Mouse (Mus musculus): Measurements from ENCODE around the gene Car10. TPM values are rescaled to one million over a fixed set of nuclear protein-coding genes. Genes with fewer than 3 reads are reported as not detected.
"Not testable (repeated sequence)": the region's sequence is repeated elsewhere in the genome, so short reads cannot be mapped to it uniquely, and the experiment has no call there.

The Car10 gene
- polyA plus RNA-seq, 1 experiment from 2014 or later = 4.0 TPM

GRCm38 (mm10) chr11:93337756-93338155, 239.9 kb downstream of the Car10 start:
- H3K27ac ChIP-seq = no peak overlapping the region
- no peaks in the 10 kb centered on the region for H3K9me3 ChIP-seq
- WGBS = 69% methylated on average over 3 of the region's 3 CpGs
- no peak overlapping the region for H3K4me2 ChIP-seq
- H3K4me1 ChIP-seq = no peaks in the 10 kb centered on the region
- H3K36me3 ChIP-seq = no peaks in the 10 kb centered on the region
- H3K27me3 ChIP-seq = no peaks in the 10 kb centered on the region
- no peak overlapping the region for H3K4me3 ChIP-seq
- no peak overlapping the region for H3K9ac ChIP-seq
- ATAC-seq (ENCODE audit: insufficient number of reproducible peaks, insufficient read depth, low FRiP score, low TSS enrichment, low read depth) = no peak

DNA sequence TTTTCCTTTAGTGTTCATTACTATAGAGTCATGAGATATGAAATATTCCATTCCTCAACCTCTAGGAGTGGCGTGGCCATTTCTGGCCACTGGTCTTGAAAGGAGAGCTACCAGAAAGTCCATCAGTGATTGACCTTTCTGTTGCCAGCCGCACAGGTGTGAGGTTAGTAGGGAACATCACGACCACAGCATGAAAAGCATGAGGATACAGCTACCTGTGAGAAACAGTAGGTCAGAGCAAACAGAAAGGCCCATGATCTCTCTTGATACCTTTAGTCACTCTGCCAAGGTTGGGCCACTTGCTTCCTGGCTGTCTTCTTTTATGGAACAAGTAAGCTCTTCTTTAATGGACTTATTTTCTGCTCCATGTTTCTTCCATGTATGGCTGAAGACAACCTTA, 246.1 kb downstream of the Car10 start:
- no peak overlapping the region for H3K27ac ChIP-seq
- H3K4me3 ChIP-seq = no peak overlapping the region
- H3K9me3 ChIP-seq = no peaks in the 10 kb centered on the region
- H3K27me3 ChIP-seq = no peaks in the 10 kb centered on the region
- no peak overlapping the region for H3K9ac ChIP-seq
- no peak for ATAC-seq (ENCODE audit: insufficient number of reproducible peaks, insufficient read depth, low FRiP score, low TSS enrichment, low read depth)
- H3K36me3 ChIP-seq = no peaks in the 10 kb centered on the region
- WGBS = 90% methylated on average over 3 of the region's 3 CpGs
- no peaks in the 10 kb centered on the region for H3K4me1 ChIP-seq
- H3K4me2 ChIP-seq = no peak overlapping the region

GRCm38 (mm10) chr11:93344869-93345268, 247.0 kb downstream of the Car10 start:
- Histone ChIP-seq H3K36me3 (no peaks in the 10 kb centered on the region), H3K27me3 (no peaks in the 10 kb centered on the region), H3K4me1 (no peaks in the 10 kb centered on the region), H3K27ac (no peak overlapping the region), H3K9me3 (no peaks in the 10 kb centered on the region), H3K4me3 (no peak overlapping the region), H3K9ac (no peak overlapping the region), H3K4me2 (no peak overlapping the region)
- 75% methylated on average over 3 of the region's 3 CpGs for whole genome bisulfite sequencing
- no peak for ATAC-seq (ENCODE audit: insufficient number of reproducible peaks, insufficient read depth, low FRiP score, low TSS enrichment, low read depth)

GRCm38 (mm10) chr11:93361576-93361975, 263.7 kb downstream of the Car10 start:
- 63% methylated on average over 2 of the region's 2 CpGs for WGBS
- ATAC-seq (ENCODE audit: insufficient number of reproducible peaks, insufficient read depth, low FRiP score, low TSS enrichment, low read depth) = no peak
- Histone ChIP-seq H3K4me1 (no peaks in the 10 kb centered on the region), H3K9ac (no peak overlapping the region), H3K4me3 (no peak overlapping the region), H3K36me3 (no peaks in the 10 kb centered on the region), H3K27me3 (no peaks in the 10 kb centered on the region), H3K27ac (no peak overlapping the region), H3K4me2 (no peak overlapping the region), H3K9me3 (no peaks in the 10 kb centered on the region)

DNA sequence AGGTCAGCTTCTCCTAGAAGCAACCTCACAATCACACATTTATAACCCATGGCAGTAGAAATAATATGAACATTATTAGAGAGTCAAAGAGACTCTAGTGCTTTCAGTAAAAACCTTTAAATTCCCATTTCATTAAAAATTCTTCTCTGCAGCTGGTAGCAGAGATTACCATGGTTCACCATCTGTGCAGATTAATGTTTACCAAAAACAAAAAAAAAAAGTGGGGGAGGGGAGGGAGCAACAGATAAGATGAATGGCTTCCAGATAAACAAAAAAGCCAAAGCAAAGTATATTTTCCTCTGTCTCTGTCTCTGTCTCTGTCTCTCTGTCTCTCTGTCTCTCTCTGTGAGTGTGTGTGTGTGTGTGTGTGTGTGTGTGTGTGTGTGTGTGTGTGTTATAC, 266.3 kb downstream of the Car10 start:
- Histone ChIP-seq H3K27ac (no peak overlapping the region), H3K9me3 (no peaks in the 10 kb centered on the region), H3K27me3 (no peaks in the 10 kb centered on the region), H3K9ac (no peak overlapping the region), H3K4me3 (no peak overlapping the region), H3K4me2 (no peak overlapping the region), H3K36me3 (no peaks in the 10 kb centered on the region), H3K4me1 (no peaks in the 10 kb centered on the region)
- no peak for ATAC-seq (ENCODE audit: insufficient number of reproducible peaks, insufficient read depth, low FRiP score, low TSS enrichment, low read depth)

- WGBS = 55% methylated on average over 4 of the region's 4 CpGs
- Histone ChIP-seq H3K27ac (no peak overlapping the region), H3K4me3 (no peak overlapping the region), H3K9me3 (no peaks in the 10 kb centered on the region), H3K36me3 (no peaks in the 10 kb centered on the region), H3K9ac (no peak overlapping the region), H3K4me2 (no peak overlapping the region), H3K4me1 (no peaks in the 10 kb centered on the region), H3K27me3 (no peaks in the 10 kb centered on the region)
- ATAC-seq (ENCODE audit: insufficient number of reproducible peaks, insufficient read depth, low FRiP score, low TSS enrichment, low read depth) = no peak
These were observed 269.4 kb downstream of the Car10 start for GRCm38 (mm10) chr11:93367244-93367643.

DNA sequence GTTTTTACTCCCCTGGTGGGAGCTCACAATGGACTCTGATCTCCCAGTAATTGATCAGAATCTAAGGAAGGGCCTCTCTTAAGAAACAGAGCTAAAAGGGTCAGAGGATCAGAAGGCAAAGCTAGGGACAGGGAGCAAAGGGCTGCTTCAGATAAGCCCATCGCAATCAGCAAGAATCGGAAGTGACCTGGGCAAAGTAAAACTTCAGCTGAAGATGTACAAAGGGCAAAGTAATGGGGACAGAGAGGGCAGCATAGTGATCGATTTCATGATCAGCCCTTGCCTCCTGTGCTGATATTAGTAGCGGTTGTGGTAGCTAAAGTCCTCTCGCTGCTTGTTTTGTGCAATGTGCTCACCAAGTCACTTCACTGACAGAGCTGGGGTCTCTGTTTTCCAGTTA, 269.9 kb downstream of the Car10 start:
- no peak for ATAC-seq (ENCODE audit: insufficient number of reproducible peaks, insufficient read depth, low FRiP score, low TSS enrichment, low read depth)
- no peaks in the 10 kb centered on the region for H3K27me3 ChIP-seq

GRCm38 (mm10) chr11:93373697-93374354, 276.0 kb downstream of the Car10 start:
- 81% methylated on average over 4 of the region's 4 CpGs for WGBS
- Histone ChIP-seq H3K27ac (no peak overlapping the region), H3K4me2 (no peak overlapping the region), H3K4me3 (no peak overlapping the region), H3K9ac (no peak overlapping the region), H3K4me1 (no peaks in the 10 kb centered on the region), H3K9me3 (no peaks in the 10 kb centered on the region), H3K27me3 (no peaks in the 10 kb centered on the region), H3K36me3 (no peaks in the 10 kb centered on the region)
- no peak for ATAC-seq (ENCODE audit: insufficient number of reproducible peaks, insufficient read depth, low FRiP score, low TSS enrichment, low read depth)

More for the DNA sequence above, 269.9 kb downstream of the Car10 start:
- Histone ChIP-seq H3K36me3 (no peaks in the 10 kb centered on the region), H3K9me3 (no peaks in the 10 kb centered on the region), H3K4me3 (no peak overlapping the region), H3K9ac (no peak overlapping the region), H3K4me2 (no peak overlapping the region), H3K4me1 (no peaks in the 10 kb centered on the region), H3K27ac (no peak overlapping the region)
- WGBS = 70% methylated on average over 5 of the region's 5 CpGs

- no peaks in the 10 kb centered on the region for H3K27me3 ChIP-seq
- H3K36me3 ChIP-seq = no peaks in the 10 kb centered on the region
- no peak overlapping the region for H3K4me3 ChIP-seq
- 82% methylated on average over 4 of the region's 4 CpGs for WGBS
- H3K9ac ChIP-seq = no peak overlapping the region
- no peak for ATAC-seq (ENCODE audit: insufficient number of reproducible peaks, insufficient read depth, low FRiP score, low TSS enrichment, low read depth)
- H3K4me2 ChIP-seq = no peak overlapping the region
- H3K4me1 ChIP-seq = no peaks in the 10 kb centered on the region
- H3K9me3 ChIP-seq = no peaks in the 10 kb centered on the region
- H3K27ac ChIP-seq = no peak overlapping the region
These were observed 293.3 kb downstream of the Car10 start for GRCm38 (mm10) chr11:93391159-93391558.

DNA sequence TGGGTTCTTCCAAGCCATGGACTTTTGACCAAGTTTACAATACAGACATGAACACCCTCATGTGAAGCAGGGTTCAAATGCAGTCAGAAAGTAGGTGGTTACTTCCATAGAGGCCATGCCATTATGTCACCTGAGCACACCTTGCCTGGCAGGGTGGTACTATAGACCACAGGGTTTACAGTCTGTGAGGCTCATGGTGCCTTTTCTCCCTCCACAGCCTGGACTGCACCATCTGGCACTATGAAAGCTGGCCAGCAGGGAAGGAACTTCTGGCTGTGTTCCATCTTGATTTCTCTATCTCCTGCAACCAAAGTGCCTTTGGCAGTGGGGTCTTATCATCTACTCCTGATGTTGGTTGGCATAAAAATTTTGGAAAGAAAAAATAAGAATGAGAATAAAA, 295.5 kb downstream of the Car10 start:
- H3K36me3 ChIP-seq; H3K9ac ChIP-seq; ATAC-seq (ENCODE audit: insufficient number of reproducible peaks, insufficient read depth, low FRiP score, low TSS enrichment, low read depth); H3K27me3 ChIP-seq; H3K4me2 ChIP-seq; H3K27ac ChIP-seq; H3K4me3 ChIP-seq; H3K4me1 ChIP-seq; H3K9me3 ChIP-seq: not testable (repeated sequence)

DNA sequence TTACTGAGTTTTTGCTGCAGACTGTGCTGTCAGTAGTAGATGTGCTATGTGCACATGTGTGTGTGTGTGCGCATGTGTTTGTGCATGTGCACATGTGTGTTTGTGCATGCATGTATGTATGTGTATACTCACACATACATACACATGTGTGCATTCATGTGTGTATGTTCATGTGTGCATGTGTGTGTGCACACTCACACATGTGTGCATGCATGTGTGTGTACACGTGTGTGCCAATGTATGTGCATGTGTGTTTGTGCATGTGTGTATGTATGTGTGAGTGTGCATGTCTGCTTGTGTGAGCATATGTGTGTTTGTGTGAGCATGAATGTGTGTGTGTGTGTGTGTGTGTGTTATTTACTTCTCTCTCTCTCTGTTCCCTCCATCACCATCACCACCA, 298.5 kb downstream of the Car10 start:
- no peak overlapping the region for H3K4me2 ChIP-seq
- H3K9ac ChIP-seq = no peak overlapping the region
- no peaks in the 10 kb centered on the region for H3K4me1 ChIP-seq
- H3K36me3 ChIP-seq = no peaks in the 10 kb centered on the region
- H3K9me3 ChIP-seq = no peaks in the 10 kb centered on the region
- 92% methylated on average over 2 of the region's 2 CpGs for WGBS
- H3K4me3 ChIP-seq = no peak overlapping the region
- no peak for ATAC-seq (ENCODE audit: insufficient number of reproducible peaks, insufficient read depth, low FRiP score, low TSS enrichment, low read depth)
- no peaks in the 10 kb centered on the region for H3K27me3 ChIP-seq
- no peak overlapping the region for H3K27ac ChIP-seq

GRCm38 (mm10) chr11:93401167-93401566, 303.3 kb downstream of the Car10 start:
- not testable (repeated sequence) for H3K4me1 ChIP-seq, H3K36me3 ChIP-seq

GRCm38 (mm10) chr11:93407981-93408380, 310.2 kb downstream of the Car10 start:
- Histone ChIP-seq H3K4me3 (no peak overlapping the region), H3K9ac (no peak overlapping the region), H3K36me3 (no peaks in the 10 kb centered on the region), H3K27me3 (no peaks in the 10 kb centered on the region), H3K4me2 (no peak overlapping the region), H3K4me1 (no peaks in the 10 kb centered on the region), H3K9me3 (no peaks in the 10 kb centered on the region), H3K27ac (no peak overlapping the region)
- ATAC-seq (ENCODE audit: insufficient number of reproducible peaks, insufficient read depth, low FRiP score, low TSS enrichment, low read depth) = no peak
- WGBS = 89% methylated on average over 5 of the region's 5 CpGs

More at GRCm38 (mm10) chr11:93401167-93401566, 303.3 kb downstream of the Car10 start:
- not testable (repeated sequence) for H3K27me3 ChIP-seq; H3K9me3 ChIP-seq; H3K9ac ChIP-seq; H3K27ac ChIP-seq; H3K4me2 ChIP-seq; ATAC-seq (ENCODE audit: insufficient number of reproducible peaks, insufficient read depth, low FRiP score, low TSS enrichment, low read depth); H3K4me3 ChIP-seq
- 92% methylated on average over 1 of the region's 1 CpGs for WGBS

All from embryonic facial prominence, embryonic 13.5 days (tissue).